Mouse (Mus musculus) cerebellum, postnatal 10 days (tissue): ENCODE measurements around the gene Plxna3.
"Not testable (repeated sequence)": the region's sequence is repeated elsewhere in the genome, so short reads cannot be mapped to it uniquely, and the experiment has no call there.

Source experiments
- DNase-seq, 2 experiments: peaks; one replicate each; pipeline ENCODE4 v3.0.0; 2021; ENCODE audit warnings: mixed read lengths in 2 of 2

Plxna3 gene

DNA sequence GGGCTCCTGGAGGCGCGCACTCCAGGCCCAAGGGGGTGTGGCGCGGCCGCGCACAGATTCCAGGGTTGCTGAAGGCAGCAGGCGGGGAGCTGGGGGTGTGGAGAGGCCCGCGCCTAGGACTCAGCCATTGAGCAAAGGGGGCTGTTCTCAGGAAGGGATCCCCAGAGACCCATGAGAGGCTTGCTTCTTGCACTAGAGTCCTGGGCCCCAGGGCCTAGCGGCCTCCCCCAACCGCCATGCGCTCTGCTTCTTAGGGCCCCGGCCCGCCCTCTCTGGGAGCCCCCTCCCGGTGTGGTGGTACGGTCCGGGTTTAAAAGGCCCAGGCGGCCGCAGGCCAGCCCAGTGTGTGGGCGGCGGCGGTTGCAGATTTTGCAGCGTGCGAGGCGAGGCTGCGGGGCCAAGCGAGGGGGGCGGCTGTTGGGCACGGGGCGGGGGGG lies at the start of gene Plxna3:
Gene Plxna3 (plus strand): TSS at position 342 of the 437 bp plus-strand sequence.
- DNase-seq, result peak; percentile 79 to 85

DNA sequence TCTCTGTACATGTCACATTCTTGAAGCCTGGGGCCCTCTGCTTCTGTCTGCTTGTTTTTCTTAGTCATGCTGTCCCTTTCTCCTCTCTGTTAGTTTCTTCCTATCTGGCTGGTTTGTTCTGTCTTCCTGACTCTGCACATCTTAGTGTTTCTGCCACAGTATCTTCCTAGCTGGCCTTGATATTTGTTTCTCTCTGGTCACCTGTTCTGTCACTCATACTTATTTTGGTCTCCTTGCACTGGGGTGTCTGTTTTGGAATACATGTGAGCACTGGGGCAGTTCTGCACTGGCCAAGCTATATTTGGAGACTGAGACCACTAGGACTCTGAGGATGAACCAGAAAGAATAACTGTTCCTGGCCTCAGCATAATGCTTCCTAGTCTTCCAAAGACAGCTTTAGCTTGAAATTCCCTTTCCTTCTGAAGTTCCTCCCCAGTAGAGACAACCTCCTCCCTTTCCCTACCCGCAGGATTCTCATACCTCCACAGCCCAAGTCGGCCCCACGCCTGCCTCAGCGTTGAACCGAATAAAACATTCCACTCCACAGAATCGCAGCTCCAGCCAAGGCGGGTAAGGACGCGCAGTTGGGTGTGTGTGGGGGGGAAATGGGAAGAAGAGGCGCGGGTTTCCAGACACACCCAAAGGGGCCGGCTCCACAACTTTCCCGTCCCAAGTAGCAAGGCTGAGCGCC lies 47.7 kb upstream of the Plxna3 start:
- no peak for DNase-seq

DNA sequence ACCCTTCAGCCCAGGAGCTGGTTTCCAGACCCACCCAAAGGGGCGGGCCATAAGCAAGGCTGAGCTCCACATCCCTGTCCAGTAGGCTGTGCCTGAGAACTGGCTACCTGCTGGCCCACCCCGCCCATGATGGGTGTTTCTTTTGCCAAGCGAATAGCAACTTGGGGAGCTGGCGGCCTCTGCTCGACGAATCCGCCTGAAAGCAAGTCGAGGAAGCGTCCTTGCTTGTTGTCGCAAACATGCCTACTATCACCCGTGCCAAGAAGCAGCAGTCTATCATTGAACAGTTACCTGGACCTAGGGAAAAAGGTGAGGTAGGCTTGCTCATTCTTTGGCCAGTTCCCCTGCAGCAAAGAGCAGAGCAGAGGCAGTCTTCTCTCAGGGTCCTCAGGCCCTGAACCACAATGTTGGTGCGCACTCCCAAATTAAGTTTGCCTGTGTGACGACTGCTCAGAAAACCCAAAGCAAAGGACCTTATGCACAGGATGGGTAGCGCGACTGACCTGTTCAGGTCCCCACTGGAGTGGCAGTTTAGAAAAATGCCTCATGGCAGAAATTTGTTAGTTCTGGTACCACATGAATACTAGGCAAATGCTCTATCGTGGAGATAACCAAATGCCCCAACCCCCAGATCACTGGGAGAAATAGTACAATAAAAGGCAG lies 47.0 kb upstream of the Plxna3 start, which contains the start of the genes Taz and Dnase1l1:
Gene Taz (plus strand): TSS at position 181 of the 663 bp plus-strand sequence.
Gene Dnase1l1 (minus strand): TSS at position 606 of the 663 bp plus-strand sequence.
- peak; percentile 69 to 81 for DNase-seq

DNA sequence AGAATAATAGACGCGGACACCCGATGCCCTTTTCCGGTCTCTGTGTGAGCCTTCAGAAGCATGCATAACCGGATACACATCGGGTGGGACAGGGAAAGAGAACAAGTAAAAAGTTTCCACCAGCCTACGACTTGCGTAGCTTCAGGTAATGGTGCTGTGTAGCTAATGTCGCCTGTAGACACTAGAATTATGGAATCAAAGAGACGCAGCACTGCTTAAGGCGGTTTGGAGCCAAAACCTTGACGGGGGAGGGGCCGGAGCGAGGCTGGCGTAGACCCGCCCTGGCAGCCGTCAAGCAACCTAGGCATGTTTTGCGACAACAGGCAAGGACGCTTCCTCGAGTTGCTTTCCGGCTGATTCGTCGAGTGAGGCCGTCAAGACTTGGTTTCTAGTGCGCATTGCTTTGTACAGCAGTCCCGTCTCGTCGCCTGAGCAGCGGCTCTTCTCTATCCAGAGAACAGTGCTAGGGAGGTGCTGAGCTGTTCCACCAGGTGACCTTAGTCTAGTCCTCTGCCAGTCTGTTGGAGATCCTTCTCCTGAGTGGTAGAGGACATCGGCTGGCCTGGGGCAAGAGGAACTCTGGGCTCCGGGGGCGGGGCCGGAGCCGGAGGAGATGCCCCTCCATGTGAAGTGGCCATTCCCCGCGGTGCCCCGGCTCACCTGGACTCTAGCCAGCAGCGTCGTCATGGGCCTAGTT lies 46.3 kb upstream of the Plxna3 start:
- DNase-seq, result peak; percentile 90 to 93

DNA sequence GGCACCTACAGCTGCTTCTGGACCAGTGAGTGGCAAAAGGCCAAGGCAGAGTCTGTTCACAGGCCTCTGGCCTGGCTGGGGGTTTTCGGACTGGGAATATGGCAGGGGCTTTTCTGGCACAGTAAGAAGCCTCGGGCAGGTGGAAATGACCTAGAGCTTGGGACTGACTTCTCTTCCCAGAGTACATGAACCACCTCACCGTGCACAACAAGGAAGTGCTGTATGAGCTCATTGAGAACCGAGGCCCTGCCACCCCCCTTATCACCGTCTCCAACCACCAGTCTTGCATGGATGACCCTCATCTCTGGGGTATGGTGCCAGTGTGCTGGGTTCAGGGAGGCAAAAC lies 45.8 kb upstream of the Plxna3 start:
- no peak for DNase-seq

DNA sequence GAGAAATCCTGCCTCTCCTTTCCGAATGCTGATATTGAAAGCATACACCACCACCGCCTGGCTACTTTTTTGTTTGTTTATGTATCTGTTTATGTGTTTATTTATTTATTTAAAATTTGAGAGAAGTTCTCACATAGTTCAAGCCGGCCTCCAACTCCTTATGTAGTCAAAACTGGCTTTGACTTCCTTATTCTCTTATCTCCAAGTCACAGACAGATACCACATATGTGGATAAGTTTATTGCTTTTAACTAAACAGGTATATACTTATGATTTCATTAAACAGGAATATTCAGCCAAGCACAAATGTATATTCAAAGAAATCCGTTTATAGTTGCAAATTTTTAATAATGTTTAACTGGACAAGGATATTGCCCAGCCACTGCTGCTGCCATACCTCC lies 35.4 kb upstream of the Plxna3 start:
- DNase-seq, result no peak

DNA sequence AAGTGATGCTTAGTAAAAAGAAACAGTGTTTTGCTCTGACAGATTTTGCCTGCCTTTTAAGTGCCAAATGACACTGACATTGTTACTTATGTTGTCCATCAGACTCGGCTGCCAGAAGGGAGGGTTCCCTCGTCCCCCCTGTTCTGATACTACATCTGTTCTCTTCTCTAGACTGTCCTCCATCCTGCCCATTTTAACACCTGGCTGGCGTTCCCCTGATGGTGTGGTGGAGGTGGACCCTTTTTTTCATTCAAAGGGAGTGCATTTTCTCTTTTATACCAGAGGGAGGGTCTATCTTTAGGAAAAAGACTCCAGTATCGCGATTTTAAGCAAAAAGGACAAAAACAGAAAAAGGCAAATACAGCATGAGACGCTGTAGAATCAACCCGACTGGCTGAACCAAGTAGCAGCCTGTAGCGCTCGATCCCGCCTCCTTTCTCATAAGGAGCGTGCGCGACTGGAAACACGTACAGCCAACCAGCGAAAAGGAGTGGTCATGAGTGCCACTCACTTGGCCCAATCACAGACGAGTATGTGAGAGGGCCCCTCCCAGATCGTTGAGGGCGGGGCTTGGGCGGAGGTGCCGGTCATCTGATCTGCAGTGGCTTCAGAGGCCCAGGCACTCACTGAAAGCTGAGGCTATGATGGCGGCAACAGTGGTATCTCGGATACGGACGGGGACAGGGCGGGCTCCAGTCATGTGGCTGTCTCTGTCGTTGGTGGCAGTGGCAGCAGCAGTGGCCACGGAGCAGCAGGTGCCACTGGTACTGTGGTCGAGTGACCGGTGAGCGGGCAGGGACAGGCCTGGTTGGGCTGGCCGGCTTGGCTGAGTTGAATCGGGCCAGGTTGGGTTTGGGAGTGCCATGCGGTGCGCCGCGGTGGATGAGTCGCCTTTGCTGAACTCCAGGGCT lies 32.1 kb upstream of the Plxna3 start, which contains the start of gene Atp6ap1:
Gene Atp6ap1 (plus strand): TSS at position 560 of the 911 bp plus-strand sequence.
- DNase-seq, result peak; percentile 95 to 97

DNA sequence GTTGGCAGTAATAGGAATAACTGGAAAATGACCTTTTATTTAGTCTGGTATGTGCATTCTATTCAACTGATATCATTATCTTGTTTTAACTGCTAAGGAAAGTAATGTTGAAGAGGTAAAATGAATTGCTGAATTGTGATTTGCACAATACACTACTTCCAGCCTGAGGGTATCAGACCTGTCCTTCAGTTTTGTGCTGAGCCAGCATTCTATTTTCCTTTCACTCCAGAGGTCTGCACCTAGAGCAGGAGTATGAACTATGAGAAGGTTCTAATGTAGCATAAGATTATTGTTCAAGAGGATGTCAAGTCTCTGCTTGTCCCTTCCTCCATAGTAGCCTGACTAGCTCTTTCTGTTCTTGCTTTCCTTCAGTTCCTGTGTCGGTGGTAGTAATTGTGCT lies 30.5 kb upstream of the Plxna3 start:
- no peak for DNase-seq

DNA sequence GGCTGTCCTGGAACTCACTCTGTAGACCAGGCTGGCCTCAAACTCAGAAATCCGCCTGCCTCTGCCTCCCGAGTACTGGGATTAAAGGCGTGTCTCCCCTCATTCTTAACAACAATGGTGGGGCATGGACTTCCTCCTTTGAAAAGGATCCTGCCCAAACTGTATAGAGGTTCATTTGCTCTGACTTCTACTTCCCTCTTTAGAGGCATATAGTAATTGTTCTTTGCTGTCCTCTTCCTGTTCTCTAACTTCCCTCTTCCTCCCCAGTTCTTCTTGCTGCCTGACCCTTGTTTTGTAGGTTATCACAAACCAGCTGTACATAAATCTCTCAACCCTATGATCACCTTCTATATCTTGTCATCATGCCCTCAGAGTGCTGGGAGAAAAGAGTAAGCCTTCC lies 29.1 kb upstream of the Plxna3 start:
- no peak for DNase-seq

DNA sequence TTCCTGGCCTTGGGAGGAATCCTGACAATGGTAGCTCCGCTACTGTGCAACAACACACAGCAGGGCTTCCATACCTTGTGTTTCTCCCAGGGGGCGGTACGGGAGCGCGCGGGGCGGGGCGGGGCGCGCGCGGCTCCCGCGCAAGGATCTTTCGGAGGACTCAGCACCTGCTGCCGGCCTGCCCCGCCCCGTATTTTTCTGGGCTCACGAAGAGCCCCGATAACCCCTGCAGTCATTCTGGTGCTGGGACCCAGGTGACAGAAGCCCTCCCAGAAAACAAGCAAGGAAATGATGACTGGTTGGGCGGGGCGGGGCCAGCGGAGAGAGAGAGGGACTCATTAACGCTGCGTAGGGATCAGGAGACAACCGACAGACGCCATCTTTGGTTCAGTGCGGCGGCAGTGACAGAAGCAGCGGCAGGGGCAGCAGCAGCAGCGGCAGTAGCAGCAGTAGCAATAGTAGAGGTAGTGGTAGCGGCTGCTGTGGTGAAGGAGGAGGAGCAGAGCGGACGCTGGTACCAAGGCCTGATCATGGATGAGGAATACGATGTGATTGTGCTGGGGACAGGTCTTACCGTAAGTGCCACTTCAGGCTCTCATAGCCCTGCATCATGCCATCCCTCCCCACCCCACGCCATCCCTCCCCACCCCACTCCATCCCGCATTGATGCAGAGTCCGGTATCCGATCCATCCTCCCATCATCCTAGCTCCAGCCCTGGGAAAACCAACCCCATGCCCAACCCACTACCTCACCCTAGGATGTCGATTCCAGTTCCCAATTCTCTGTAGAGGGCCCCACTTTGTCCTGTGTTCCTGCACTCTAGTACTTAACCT lies 23.8 kb upstream of the Plxna3 start, which contains the start of gene Gdi1:
Gene Gdi1 (plus strand): TSS at position 132 of the 834 bp plus-strand sequence.
- DNase-seq, result peak; percentile 81 to 83

DNA sequence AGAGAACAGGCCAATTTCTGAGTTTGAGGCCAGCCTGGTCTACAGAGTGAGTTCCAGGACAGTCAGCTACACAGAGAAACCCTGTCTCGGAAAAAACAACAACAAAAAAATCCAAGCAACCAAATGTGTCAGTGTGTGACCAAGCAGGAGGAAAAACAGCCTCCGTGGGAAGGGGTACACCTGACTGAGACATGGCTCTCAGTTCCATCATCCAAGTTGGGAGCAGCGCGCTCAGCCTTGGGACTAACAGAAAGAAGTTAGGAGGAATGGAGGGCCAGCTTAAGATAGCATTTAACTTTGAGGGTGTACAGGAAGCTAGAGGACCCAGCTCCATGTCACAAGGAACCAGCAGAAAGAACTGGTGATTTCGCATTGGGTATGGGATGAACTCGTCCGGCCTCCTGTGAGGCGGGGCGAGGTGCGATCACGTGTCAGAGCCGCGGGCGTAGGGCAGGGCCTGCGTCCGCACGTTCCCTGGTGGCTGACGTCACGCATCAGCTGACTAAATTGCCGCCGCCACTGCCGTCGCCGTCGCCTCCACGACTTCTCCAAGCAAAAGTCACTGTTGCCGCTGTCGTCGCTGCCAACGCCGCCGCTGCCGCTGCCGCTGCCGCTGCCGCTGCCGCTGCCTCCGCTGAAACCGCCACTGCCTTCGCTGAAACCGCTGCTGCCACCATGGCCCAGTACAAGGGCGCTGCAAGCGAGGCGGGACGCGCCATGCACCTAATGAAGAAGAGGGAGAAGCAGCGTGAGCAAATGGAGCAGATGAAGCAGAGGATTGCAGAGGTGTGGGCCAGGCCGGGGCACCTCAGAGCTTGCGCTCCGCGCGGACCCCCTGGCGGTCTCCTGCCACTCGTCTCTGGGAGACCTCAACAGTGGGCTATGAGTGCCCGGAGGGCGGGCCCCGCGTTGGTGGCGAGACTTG lies 16.1 kb upstream of the Plxna3 start, which contains the start of gene Fam50a:
Gene Fam50a (plus strand): TSS at position 494 of the 925 bp plus-strand sequence.
- peak; percentile 91 to 93 for DNase-seq

DNA sequence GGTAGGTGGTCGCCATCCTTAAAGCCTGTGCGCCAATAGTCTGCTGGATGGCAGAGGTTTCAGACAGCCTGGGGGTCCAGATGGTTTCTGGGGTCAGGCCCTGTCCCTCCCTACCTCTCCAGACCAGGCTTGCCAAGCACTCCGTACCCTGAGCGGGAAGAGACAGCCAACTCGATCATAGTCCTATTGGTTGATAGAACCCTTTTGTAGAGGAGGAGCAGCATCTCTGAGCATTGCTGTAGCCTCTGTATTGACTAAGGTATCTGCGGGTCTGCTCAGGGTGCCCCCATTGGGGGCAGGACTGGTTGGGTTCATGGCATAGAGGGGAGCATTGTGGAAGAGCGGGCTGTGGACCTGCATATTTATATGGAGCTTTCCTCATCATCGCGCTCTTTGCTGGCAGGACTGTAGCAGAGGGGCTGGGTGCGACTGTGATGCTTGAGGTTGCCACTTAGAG lies 377 bp downstream of the Plxna3 start:
- peak; percentile 28 to 30 for DNase-seq

DNA sequence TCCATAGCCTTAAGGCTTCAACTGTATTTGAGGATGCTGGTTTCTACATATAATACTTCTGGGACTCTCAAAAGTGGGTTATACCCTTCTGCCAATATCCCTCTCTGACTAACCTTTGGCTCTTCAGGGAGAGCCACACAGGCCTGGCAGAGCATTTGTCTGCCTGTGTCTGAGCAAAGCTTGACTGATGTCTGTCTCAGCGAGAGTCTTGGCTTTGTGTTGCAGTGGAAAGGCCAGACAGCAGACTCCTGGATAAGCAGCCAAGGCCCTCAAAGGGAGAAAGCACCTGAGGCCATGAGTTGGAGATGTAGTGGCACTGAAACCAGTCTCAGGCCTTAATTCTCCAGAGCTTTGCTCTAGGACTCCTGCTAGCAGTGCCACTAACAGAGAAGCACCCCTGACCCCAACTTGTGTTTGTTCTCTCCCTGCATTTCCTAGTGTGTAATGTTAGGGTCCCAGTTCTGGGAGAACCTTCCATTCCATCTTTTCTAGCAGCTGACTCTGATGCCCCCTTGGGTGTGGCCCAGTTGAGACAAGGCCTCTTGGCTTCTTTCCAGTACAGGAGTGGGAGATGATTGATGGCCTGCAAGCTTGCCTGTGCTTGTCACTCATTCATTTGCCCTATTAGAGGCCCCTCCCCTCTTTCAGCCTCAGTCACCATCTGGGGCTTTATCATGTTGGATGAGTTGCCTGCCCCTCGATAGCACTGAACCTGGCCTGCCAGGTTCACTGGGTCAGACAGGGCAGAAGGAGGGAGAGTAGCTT lies 1.5 kb downstream of the Plxna3 start:
- peak; percentile 47 to 73 for DNase-seq

DNA sequence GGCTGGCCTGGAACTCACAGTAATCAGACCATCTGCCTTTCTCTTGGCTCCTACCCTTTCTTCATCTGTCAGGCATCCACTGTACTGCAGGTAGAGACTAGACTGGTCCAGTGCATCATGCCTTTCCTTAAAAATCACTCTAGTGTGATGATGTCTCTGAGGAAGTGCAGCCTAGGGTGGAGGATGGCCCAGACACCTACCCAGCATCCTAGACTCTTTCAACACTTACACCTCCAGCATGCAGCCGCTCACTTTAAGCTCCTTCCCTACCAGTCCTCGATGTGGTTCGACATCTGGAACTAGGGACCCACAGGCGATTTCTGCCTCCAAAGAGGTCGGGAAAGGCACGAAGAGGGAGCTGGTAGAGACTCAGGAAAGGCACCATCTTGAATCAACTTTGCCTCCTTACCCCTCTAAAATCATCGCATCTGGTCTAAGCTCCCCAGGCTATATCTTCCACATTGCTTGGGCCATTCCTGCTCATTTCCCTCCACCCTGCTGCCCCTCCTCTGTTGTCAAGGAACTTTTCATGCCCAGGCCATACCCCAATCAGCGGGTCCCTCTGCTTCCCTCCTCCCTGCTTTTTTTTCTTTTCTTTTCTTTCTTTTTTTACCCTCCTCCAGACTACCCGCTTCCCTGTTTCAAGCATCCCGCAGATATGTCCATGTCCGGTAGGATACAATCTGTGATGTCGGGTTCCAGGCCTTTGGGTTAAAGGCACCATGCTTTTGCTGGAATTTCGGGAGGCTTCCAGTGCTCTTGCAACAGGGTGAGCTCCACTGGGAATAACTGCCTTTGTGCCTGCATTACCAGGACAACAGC lies 24.0 kb downstream of the Plxna3 start:
- no peak for DNase-seq

DNA sequence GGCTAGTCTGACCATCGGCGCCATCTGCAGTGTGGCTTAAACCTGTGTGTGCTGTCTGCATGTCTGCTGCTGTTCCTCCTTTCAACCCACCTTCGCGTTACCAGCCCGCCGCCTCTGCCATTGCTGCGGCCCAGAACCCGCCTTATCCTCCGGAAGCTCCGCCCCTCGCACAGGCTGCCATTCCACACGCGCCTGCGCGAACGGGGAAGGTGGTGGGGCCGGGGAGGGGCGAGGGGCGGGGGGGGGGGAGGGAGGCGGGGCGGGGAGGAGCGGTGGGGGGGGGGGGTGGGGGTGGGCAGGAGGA lies 24.6 kb downstream of the Plxna3 start, which contains the start of gene Lage3:
Gene Lage3 (minus strand): TSS at position 152 of the 304 bp plus-strand sequence.
- DNase-seq, result peak; percentile 86 to 92

DNA sequence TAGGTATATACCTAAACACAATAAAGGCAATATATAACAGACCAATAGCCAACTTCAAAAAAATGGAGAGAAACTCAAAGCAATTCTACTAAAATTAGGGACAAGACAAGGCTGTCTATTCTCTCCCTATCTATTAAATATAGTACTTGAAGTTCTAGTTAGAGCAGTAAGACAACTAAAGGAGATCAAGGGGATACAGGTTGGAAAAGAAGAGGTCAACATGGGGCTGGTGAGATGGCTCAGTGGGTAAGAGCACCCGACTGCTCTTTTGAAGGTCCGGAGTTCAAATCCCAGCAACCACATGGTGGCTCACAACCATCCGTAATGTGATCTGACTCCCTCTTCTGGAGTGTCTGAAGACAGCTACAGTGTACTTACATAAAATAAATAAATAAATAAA lies 28.2 kb downstream of the Plxna3 start:
- DNase-seq, result not testable (repeated sequence)

DNA sequence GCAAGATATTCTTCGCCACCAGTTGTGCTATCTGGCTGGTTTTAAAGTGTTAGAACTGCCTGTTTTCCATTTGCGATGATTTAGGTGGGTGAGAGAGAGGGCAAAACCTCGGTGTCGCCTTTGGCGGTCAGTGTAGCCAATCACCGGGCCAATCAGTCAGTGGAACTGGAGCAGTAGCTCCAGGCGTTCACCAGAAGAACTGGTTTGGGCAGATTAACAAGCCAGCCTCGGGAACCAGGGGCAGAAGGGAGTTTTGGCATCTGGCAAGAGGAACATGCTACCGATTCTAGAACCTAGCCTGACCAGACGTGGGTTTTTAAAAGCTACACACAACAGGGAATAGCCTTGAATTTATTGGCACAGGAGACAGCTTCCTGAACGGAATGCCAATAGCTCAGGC lies 30.3 kb downstream of the Plxna3 start:
- DNase-seq, result no peak

DNA sequence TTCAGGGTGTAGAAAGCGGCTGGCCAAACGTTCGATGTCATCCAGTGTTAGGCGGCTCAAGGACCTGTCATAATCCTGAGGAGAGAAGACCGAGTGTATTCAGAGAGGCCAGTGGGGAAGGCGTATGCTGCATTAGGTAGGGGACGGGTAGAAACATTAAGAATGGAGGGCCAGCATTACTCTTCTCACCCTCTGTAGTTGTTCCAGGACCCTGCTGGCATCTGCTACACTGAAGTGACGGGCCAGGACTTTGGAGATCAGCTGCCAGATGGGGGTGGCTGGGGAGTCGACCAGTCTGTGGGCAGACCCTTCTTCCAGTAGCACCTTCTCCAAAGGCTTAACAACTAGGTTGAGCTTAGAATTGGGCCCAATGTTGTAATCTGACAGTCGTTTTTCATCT lies 38.6 kb downstream of the Plxna3 start:
- peak; percentile 23 to 34 for DNase-seq
